Mouse (Mus musculus) cerebellum, adult 8-10 months (tissue): Measurements from ENCODE around the gene Fzr1.

ENCODE experiments used
- DNase-seq: peaks from one replicate; pipeline ENCODE4 v3.0.0; 2022

The Fzr1 gene

GRCm38 (mm10) chr10:81326858-81327257 is 51.5 kb downstream of the Fzr1 start:
- DNase-seq, result no peak

- no peak for DNase-seq
These were observed 52.5 kb downstream of the Fzr1 start for GRCm38 (mm10) chr10:81325781-81326180.

- no peak for DNase-seq
These were observed 53.1 kb downstream of the Fzr1 start for GRCm38 (mm10) chr10:81325176-81325575.

GRCm38 (mm10) chr10:81323791-81324530 is 54.4 kb downstream of the Fzr1 start:
- no peak for DNase-seq

- no peak for DNase-seq
These were observed 55.1 kb downstream of the Fzr1 start for GRCm38 (mm10) chr10:81323141-81323775.

GRCm38 (mm10) chr10:81322444-81322843 is 55.9 kb downstream of the Fzr1 start:
- DNase-seq, result no peak

- DNase-seq, result no peak
These were observed 56.9 kb downstream of the Fzr1 start for GRCm38 (mm10) chr10:81321436-81321835.

- DNase-seq, result peak; percentile 98
These were observed 57.6 kb downstream of the Fzr1 start, which contains the start of gene Cactin for GRCm38 (mm10) chr10:81320550-81321347. Gene Cactin, plus strand, starts transcription at chr10:81321103.

GRCm38 (mm10) chr10:81319741-81320549 is 58.4 kb downstream of the Fzr1 start:
- DNase-seq, result peak; percentile 54

- peak; percentile 54 for DNase-seq
These were observed 59.0 kb downstream of the Fzr1 start for GRCm38 (mm10) chr10:81319330-81319699.

- peak; percentile 63 for DNase-seq
These were observed 59.6 kb downstream of the Fzr1 start for GRCm38 (mm10) chr10:81318589-81319329.

GRCm38 (mm10) chr10:81317273-81317672 is 61.0 kb downstream of the Fzr1 start:
- DNase-seq, result no peak

GRCm38 (mm10) chr10:81316338-81317060 is 61.8 kb downstream of the Fzr1 start:
- no peak for DNase-seq
